Mouse (Mus musculus) limb, embryonic 13.5 days (tissue): ENCODE measurements around the gene Diras2. TPM values are rescaled to one million over a fixed set of nuclear protein-coding genes. Genes with fewer than 3 reads are reported as not detected.

Experiments used
- ATAC-seq: fragments of 200-750 bp; cut with Nextera tagmentation; 2 replicates; pipeline ENCODE4 v1.8.0; 2017; ENCODE audit warnings: low read depth, moderate number of reproducible peaks, moderate TSS enrichment; ENCODE audit not compliant: low FRiP score
- H3K27ac ChIP-seq: fragments of 300-500 bp; sonication (generic); 2 replicates; pipeline ENCODE4 v1.5.1; 2015; ENCODE audit warnings: inconsistent platforms, mild to moderate bottlenecking, moderate library complexity
- H3K27me3 ChIP-seq: fragments of 300-500 bp; sonication (generic); 2 replicates; pipeline ENCODE4 v1.6.1; 2015; ENCODE audit warnings: mild to moderate bottlenecking, inconsistent platforms
- H3K36me3 ChIP-seq: fragments of 300-500 bp; sonication (generic); 2 replicates; pipeline ENCODE4 v1.6.1; 2015; ENCODE audit warnings: inconsistent platforms, mild to moderate bottlenecking, moderate library complexity
- H3K4me1 ChIP-seq: fragments of 300-500 bp; sonication (generic); 2 replicates; pipeline ENCODE4 v1.6.1; 2015; ENCODE audit warnings: inconsistent platforms
- H3K4me2 ChIP-seq: fragments of 300-500 bp; sonication (generic); replicated peaks from 2 replicates; pipeline ENCODE4 v1.6.1; 2015; ENCODE audit warnings: inconsistent platforms, mild to moderate bottlenecking, moderate library complexity
- H3K4me3 ChIP-seq: fragments of 300-500 bp; sonication (generic); 2 replicates; pipeline ENCODE4 v1.5.1; 2015; ENCODE audit warnings: moderate library complexity, mild to moderate bottlenecking, inconsistent platforms
- H3K9ac ChIP-seq: fragments of 300-500 bp; sonication (generic); 2 replicates; pipeline ENCODE4 v1.6.1; 2015; ENCODE audit warnings: mild to moderate bottlenecking, inconsistent platforms
- H3K9me3 ChIP-seq: fragments of 300-500 bp; sonication (generic); 2 replicates; pipeline ENCODE4 v1.6.1; 2016; ENCODE audit warnings: inconsistent platforms
- WGBS: fragments of 180-500 bp; shearing (Covaris S2); methylation state at CpG from one replicate; pipeline ENCODE4 v1.1.7; 2015; 5-methylcytosine and 5-hydroxymethylcytosine counted together
- polyA plus RNA-seq: library from polyadenylated mRNA; unstranded; fragments of >200 nt; fragmentation: Nextera tagmentation; extraction: Ambion mirVana; gene quantifications from 2 replicates; pipeline ENCODE4 v1.2.1, GENCODE M21; 2015

The Diras2 gene
- polyA plus RNA-seq, 1 experiment from 2014 or later = 0.29 TPM

DNA sequence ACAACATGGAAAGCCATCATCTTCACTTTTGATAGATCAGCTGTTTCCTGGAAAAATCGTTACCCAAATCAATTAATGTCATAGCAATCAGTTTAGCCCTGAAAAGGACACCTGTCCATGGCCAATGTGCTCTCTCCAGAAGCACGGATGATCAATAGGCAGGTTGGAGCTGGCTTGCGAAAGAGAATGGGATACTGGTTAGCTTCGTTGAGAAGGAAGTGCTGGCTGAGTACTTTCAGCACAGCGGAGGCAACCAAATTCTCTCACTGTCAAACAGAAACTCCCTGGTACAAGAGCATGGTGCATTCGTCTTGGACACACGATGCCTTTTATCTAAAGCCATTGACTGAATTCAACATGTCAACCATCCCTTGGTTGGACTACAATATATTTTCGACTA, 2.8 kb downstream of the Diras2 start:
- Histone ChIP-seq H3K36me3 (no peaks in the 10 kb centered on the region), H3K4me2 (no peak overlapping the region), H3K9me3 (no peaks in the 10 kb centered on the region), H3K4me3 (no peak overlapping the region), H3K27me3 (peaks cover 30% of the 10 kb centered on the region), H3K27ac (no peak overlapping the region), H3K4me1 (peaks cover 7% of the 10 kb centered on the region; the same call in 1 of the 2 replicates), H3K9ac (no peak overlapping the region)
- 83% methylated on average over 8 of the region's 8 CpGs for WGBS
- ATAC-seq = no peak

DNA sequence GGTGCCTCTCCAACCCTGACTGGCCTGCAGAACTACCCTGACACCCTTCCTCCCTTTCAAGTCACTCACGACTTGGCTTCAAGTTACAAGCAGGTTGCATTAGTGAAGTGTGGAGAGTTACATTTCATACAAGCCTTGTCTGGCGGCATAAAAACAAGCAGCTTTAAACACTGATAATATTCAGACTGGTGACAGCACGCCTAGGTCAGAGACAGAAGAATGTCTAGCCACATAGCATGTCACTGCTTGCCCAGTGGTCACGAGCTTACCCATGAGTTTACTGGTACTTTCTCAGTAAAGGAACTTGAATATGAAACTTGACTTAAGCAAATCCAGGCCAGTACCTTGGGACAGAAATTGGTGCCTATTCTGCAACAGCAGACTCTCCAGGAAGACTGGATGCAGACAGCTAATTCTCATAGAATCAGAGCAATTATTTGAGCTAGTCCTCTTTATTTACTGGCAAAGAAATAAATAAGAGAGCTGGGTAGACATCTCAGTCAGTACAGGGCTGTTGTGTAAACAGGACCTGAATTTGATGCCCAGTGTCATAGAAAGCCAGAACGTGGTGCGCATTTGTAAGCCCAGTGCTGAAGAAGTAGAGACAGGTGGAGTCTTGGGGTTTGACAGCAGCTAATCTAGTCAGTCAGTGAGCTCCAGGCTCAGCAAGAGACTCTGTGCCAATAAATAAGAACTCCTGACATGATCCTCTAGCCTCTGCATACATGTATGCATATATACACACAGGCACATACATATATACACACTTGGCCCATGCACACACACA, 4.6 kb downstream of the Diras2 start:
- WGBS = 64% methylated on average over 6 of the region's 6 CpGs
- Histone ChIP-seq H3K9ac (no peak overlapping the region), H3K4me3 (no peak overlapping the region), H3K4me2 (no peak overlapping the region), H3K27ac (no peak overlapping the region), H3K9me3 (no peaks in the 10 kb centered on the region), H3K27me3 (peaks cover 30% of the 10 kb centered on the region), H3K36me3 (no peaks in the 10 kb centered on the region), H3K4me1 (peaks cover 7% of the 10 kb centered on the region; the same call in 1 of the 2 replicates)
- ATAC-seq = no peak

DNA sequence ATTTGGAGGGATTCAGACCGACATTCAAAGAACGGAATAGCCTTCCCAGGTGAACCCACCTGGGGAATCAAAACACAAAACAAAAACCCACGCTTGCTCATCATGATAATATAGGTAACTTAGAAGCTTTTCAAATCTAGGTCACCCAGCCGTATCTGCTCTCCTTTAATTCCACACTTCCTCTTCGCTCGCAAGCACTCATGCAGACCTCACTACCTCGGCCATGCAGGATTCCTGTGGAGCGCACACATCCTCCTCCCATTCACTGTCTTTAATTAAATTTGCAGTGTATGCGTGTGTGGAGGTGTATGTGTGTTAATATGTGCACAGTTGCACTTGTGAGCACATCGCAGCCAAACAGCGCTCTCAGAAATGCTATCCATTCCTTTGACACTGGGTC, 6.8 kb downstream of the Diras2 start:
- H3K27ac ChIP-seq = no peak overlapping the region
- H3K9ac ChIP-seq = no peak overlapping the region
- no peaks in the 10 kb centered on the region for H3K36me3 ChIP-seq
- no peak for ATAC-seq
- 84% methylated on average over 11 of the region's 11 CpGs for WGBS
- H3K4me3 ChIP-seq = no peak overlapping the region
- no peak overlapping the region for H3K4me2 ChIP-seq
- H3K9me3 ChIP-seq = no peaks in the 10 kb centered on the region
- peaks cover 18% of the 10 kb centered on the region for H3K27me3 ChIP-seq
- no peaks in the 10 kb centered on the region for H3K4me1 ChIP-seq

DNA sequence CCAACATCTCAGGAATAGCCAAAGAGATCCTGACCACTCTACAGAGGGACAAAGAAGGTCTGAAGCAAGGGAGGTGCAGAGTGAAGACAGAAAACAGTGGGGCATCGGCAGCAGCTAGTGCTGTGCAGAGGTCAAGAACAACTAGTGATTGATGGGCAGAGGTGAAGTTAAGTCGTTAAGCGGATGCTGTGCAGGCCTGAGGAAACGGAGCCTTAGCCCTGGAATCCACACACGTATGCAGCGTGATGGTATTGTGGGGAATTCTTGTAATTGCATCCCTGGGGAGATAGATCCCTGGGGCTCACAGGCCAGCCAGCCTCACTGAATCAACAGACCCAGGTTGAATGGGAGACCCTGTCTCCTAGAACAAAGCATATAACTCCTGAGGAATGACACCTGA, 9.9 kb downstream of the Diras2 start:
- WGBS = 23% methylated on average over 6 of the region's 6 CpGs
- Histone ChIP-seq H3K36me3 (no peaks in the 10 kb centered on the region), H3K4me1 (no peaks in the 10 kb centered on the region), H3K9me3 (no peaks in the 10 kb centered on the region), H3K27ac (no peak overlapping the region), H3K9ac (no peak overlapping the region), H3K4me2 (no peak overlapping the region), H3K4me3 (no peak overlapping the region), H3K27me3 (0 out of 2 replicates have a peak, but pooled peaks cover 2% of the 10 kb centered on the region)
- no peak for ATAC-seq

DNA sequence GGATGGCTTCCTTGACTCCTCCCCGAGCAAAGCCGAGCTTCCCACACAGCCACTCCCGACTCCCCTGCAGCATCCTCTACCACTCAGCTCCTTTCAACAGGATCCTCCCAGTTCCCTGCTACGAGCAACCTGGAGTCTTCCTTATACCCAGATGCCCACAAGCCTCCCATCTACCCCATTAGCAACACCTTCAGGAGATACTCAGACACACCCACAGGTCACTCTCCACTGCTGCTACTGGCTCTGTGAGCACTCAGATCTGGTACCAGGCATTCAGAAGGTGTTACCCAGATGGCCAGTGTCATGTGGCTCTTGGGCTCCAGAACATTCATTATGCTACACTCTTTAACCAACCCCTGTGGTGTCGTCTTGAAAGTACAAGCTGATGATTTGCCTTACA, 11.7 kb downstream of the Diras2 start:
- H3K9me3 ChIP-seq = no peaks in the 10 kb centered on the region
- ATAC-seq = no peak
- H3K27ac ChIP-seq = no peak overlapping the region
- no peak overlapping the region for H3K4me3 ChIP-seq
- no peaks in the 10 kb centered on the region for H3K4me1 ChIP-seq
- no peaks in the 10 kb centered on the region for H3K27me3 ChIP-seq
- H3K36me3 ChIP-seq = no peaks in the 10 kb centered on the region
- H3K9ac ChIP-seq = no peak overlapping the region
- WGBS = 82% methylated on average over 5 of the region's 5 CpGs
- no peak overlapping the region for H3K4me2 ChIP-seq

DNA sequence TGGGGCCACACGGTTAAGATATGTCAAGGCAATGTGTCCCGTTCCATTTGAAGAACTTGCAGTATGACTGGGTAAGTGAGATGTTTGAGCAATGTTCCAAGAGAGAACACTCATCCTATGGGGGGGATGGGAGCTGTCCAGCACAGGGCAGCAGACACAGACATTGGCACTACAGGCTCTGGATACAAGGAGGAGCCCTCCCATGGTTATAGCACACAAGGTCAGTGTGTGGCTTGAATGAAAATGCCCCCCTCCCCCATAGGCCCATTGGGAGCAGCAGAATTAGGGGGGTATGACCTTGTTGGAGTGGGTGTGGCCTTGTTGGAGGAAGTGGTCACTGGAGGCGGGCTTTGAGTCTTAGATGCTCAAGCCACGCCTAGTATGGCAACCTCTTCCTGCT, 12.7 kb downstream of the Diras2 start:
- H3K9me3 ChIP-seq = no peaks in the 10 kb centered on the region
- H3K4me2 ChIP-seq = no peak overlapping the region
- H3K27ac ChIP-seq = no peak overlapping the region
- no peak overlapping the region for H3K4me3 ChIP-seq
- H3K27me3 ChIP-seq = no peaks in the 10 kb centered on the region
- H3K9ac ChIP-seq = no peak overlapping the region
- no peak for ATAC-seq
- no peaks in the 10 kb centered on the region for H3K36me3 ChIP-seq
- 92% methylated on average over 4 of the region's 4 CpGs for WGBS
- no peaks in the 10 kb centered on the region for H3K4me1 ChIP-seq

DNA sequence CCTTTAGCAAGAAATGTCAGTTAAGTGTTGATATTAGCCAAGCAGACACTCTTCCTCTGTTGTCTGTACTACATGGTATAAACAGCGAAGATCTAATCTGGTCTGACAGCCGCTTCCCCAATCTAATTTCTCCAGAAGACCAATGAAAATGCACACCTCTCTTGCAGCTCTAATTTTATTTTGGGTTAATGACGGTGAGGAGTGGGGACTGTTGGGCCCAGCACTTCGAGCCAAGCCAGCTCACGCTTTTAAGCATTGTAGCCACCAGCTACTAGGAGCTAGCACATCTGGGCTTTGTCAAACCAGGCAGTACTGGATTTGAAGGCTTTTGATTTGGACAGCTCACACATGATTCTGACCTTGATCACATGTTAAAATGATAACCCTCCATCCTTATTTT, 14.1 kb downstream of the Diras2 start:
- no peak for ATAC-seq
- Histone ChIP-seq H3K27ac (no peak overlapping the region), H3K4me3 (no peak overlapping the region), H3K27me3 (no peaks in the 10 kb centered on the region), H3K4me1 (no peaks in the 10 kb centered on the region), H3K4me2 (no peak overlapping the region), H3K9ac (no peak overlapping the region), H3K36me3 (no peaks in the 10 kb centered on the region), H3K9me3 (no peaks in the 10 kb centered on the region)
- WGBS = 75% methylated on average over 5 of the region's 5 CpGs

DNA sequence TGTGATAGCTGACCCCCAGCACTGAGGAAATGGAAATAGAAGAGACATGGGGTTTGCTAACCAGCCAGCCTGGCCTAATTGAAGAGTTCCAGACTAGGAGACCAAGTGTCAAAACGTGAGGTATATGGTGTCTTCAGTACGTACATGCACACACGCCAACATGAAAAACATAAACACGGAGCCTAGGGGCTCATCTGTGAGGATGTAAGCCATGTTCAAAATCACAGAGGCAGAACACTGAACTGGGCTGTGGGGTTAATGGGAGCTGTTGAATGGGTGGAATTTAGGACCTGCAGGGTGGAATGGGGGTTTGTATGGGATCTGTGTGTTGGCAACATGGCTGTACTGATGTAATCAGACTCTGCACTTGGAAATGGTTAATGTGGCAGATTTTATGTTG, 14.5 kb downstream of the Diras2 start:
- no peak for ATAC-seq
- Histone ChIP-seq H3K9me3 (no peaks in the 10 kb centered on the region), H3K27me3 (no peaks in the 10 kb centered on the region), H3K4me1 (no peaks in the 10 kb centered on the region), H3K4me2 (no peak overlapping the region), H3K9ac (no peak overlapping the region), H3K27ac (no peak overlapping the region), H3K4me3 (no peak overlapping the region), H3K36me3 (no peaks in the 10 kb centered on the region)
- 87% methylated on average over 4 of the region's 4 CpGs for WGBS

DNA sequence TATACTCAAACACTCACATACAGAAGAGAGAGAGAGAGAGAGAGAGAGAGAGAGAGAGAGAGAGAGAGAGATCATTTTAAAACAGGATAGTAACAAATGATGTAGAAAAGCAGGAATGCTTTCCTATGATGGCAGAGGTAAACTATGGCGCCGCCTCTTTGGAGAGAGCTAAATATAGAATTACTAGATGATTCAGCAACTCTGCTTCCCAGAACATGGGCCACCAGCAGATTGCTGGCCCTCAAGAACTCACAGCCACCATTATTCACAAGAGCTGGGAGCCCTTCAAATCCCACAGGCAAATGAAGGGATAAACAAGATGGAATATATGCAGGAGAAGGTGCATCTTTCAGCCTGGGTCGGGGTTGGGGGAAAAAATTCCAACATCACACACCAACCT, 15.0 kb downstream of the Diras2 start:
- Histone ChIP-seq H3K9me3 (no peaks in the 10 kb centered on the region), H3K4me2 (no peak overlapping the region), H3K9ac (no peak overlapping the region), H3K27ac (no peak overlapping the region), H3K4me1 (no peaks in the 10 kb centered on the region), H3K36me3 (no peaks in the 10 kb centered on the region), H3K27me3 (no peaks in the 10 kb centered on the region), H3K4me3 (no peak overlapping the region)
- ATAC-seq = no peak
- 81% methylated on average over 3 of the region's 3 CpGs for WGBS

DNA sequence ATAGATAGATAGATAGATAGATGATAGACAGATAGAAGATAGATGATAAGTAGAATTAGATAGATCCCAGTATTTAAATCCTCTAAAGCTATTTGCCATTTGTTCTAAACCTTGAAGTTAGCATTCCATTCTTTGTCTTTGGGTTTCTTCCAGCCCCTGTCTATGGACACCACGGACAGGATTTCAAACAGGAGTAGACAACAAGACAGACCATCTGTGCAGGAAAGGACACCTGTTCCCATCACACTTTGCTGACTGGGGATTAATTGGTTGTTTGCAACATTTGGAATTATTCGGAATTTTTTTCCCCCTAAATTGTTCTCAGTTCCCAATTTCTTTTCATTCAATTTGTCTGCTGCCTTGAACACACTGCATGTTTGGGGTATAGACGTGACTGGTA, 17.5 kb downstream of the Diras2 start:
- H3K36me3 ChIP-seq = no peaks in the 10 kb centered on the region
- no peak for ATAC-seq
- H3K27ac ChIP-seq = no peak overlapping the region
- no peak overlapping the region for H3K4me3 ChIP-seq
- WGBS = 79% methylated on average over 3 of the region's 3 CpGs
- no peak overlapping the region for H3K4me2 ChIP-seq
- no peak overlapping the region for H3K9ac ChIP-seq
- no peaks in the 10 kb centered on the region for H3K4me1 ChIP-seq
- H3K27me3 ChIP-seq = no peaks in the 10 kb centered on the region
- no peaks in the 10 kb centered on the region for H3K9me3 ChIP-seq

DNA sequence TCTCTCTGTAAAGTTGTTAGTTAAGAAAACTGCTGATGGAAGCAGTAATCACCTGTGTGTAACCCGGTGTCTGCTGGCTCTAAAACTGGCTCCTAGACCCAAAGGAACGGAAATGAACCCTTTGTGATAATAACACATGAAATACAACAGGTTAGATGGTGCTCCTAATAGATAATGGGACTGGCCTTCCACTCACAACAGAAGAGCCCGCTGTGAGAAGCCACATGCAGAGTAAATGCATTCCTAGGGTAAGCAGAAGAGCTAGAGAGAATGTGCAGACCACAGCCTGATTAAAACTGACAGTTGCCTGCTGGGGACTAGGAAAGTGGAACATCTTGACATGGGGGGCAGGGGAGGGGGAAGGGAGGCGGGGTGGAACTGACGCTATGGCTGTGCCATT, 18.7 kb downstream of the Diras2 start:
- ATAC-seq = no peak

DNA sequence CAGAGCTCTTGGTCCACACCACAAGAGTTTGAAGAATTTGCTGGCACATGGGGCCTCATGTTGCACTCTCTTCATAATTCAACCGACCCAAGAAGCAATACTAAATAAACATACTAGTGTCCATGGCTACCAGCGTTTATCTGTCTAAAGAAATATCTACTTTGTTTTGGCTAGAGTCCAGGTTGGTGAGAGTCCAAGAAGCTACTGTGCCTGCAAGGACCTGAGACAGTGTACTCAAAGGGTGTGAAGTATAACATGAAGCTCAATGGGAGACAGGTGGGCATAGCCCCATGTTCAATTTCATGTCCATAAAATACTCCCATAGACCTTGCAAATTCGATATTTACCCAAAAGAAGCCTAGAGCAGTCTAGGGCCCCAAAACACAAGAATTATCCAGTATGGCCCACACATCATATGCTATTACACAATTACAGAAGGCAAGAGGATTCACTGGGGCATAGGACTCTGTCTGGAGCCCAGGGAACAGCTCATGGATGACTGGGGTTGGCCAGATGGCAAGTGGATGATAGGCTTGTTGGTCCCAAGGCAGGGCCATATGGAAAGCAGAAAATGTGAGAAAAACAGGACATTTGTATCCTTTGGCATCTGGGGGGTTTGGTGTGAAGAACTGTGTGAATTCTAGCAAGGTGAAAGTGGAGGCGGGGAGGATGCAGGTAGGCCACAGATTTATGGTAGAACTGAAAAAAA, 20.8 kb downstream of the Diras2 start:
- no peak overlapping the region for H3K27ac ChIP-seq
- H3K27me3 ChIP-seq = no peaks in the 10 kb centered on the region
- no peak overlapping the region for H3K4me3 ChIP-seq
- no peak overlapping the region for H3K9ac ChIP-seq
- no peak overlapping the region for H3K4me2 ChIP-seq
- ATAC-seq = no peak
- H3K4me1 ChIP-seq = no peaks in the 10 kb centered on the region
- no peaks in the 10 kb centered on the region for H3K9me3 ChIP-seq
- WGBS = 88% methylated on average over 4 of the region's 4 CpGs
- H3K36me3 ChIP-seq = no peaks in the 10 kb centered on the region

More for the DNA sequence above, 18.7 kb downstream of the Diras2 start:
- Histone ChIP-seq H3K27me3 (no peaks in the 10 kb centered on the region), H3K4me3 (no peak overlapping the region), H3K27ac (no peak overlapping the region), H3K9ac (no peak overlapping the region), H3K4me1 (no peaks in the 10 kb centered on the region), H3K9me3 (no peaks in the 10 kb centered on the region), H3K4me2 (no peak overlapping the region), H3K36me3 (no peaks in the 10 kb centered on the region)
- 63% methylated on average over 5 of the region's 5 CpGs for WGBS
